29 mouse cellular contexts compared by ENCODE assay signal in the genomic region with DNA sequence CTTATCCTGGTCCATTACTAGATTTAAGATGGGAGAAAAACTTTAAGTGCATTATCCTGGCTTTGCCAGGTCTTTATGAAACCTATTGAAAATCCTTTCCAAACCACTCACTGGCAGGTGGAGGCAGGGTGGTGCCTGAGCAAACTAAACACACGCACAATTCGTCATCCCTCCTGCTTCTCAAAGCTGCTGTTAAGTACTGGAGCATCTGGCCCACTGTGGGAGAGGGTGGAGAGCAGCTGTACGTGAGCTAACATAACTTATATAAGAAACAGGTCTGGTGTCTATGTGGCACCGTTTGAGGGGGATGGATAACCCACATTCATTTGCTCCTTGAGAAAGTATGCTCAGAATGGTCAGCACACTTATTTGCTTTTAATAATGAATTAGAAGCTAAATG.
DNase-seq lines count a peak whose midpoint lies in the region; TF ChIP-seq lines count a peak whose summit lies in the region.
"Had no signal": no experiment of that assay in that cellular context is flagged by ENCODE, and none has a peak within 500 bp of the region (broad histone marks: within the 10 kb centered on the region; RNA-seq: fewer than 3 reads in every experiment).

No protein-coding gene starts in this region.

- no peak for TF ChIP-seq CTCF in thymus, adult 2 months (IDR thresholded peaks at IDR 0.05; ENCODE audit: borderline replicate concordance, control insufficient read depth, extremely low read depth, insufficient read depth, low read length, poor library complexity)

- H3K4me3 ChIP-seq in thymus, adult 2 months (ENCODE audit: control insufficient read depth, insufficient read depth, low read length) = no peak overlapping the region
- H3K4me3 ChIP-seq: heart, embryonic 10.5 days; heart, embryonic 15.5 days; hindbrain, embryonic 12.5 days; limb, embryonic 10.5 days; limb, embryonic 15.5 days had no signal

- DNase-seq in frontal cortex, postnatal 36 days (ENCODE audit: low spot score in 2 of 2) = peak; percentile 14 to 24
- no peak for DNase-seq in frontal cortex, postnatal 25 days (ENCODE audit: low spot score in 2 of 2)
- peak; percentile 3 for DNase-seq in left cerebral cortex, adult 11 months (ENCODE audit: low spot score)
- DNase-seq in left cerebral cortex, postnatal 10 days (ENCODE audit: extremely low spot score in 1 of 2, low spot score in 2 of 2) = no peak
- DNase-seq in right cerebral cortex, adult 2 months (ENCODE audit: low spot score in 2 of 2) = peak; percentile 6 to 16
- DNase-seq in right cerebral cortex, postnatal 4 days = no peak
- peak; percentile 4 to 9 for DNase-seq in right cerebral cortex, postnatal 36 days (ENCODE audit: low spot score in 2 of 2)
- DNase-seq in thymus, adult 2 months = no peak
- DNase-seq: adrenal gland, postnatal 25 days; cerebellum, adult 2 months; cerebellum, postnatal 14 days; gastrocnemius, postnatal 25 days; heart, adult 11 months; kidney, adult 8-10 months; kidney, postnatal 4 days; layer of hippocampus, postnatal 36 days; lung, adult 2 months; lung, postnatal 10 days; midbrain, embryonic 14.5 days; thymus, postnatal 4 days had no signal

- intact Hi-C loops in left cerebral cortex, postnatal 10 days (cut with DNase I) = no loop called here

- 96% methylated on average over 4 of the region's 4 CpGs for WGBS in thymus, adult 2 months

- no peak overlapping the region for H3K27ac ChIP-seq in thymus, adult 2 months (ENCODE audit: control insufficient read depth, insufficient read depth, low read length)
- H3K27ac ChIP-seq: heart, embryonic 10.5 days; heart, embryonic 15.5 days; hindbrain, embryonic 12.5 days; kidney, postnatal 0 days; limb, embryonic 10.5 days; limb, embryonic 15.5 days; liver, embryonic 14.5 days; macrophage; stomach, postnatal 0 days had no signal

- TF ChIP-seq POLR2A in thymus, adult 2 months (IDR thresholded peaks at IDR 0.05; ENCODE audit: control insufficient read depth, extremely low read depth, insufficient read depth, low read length, poor library complexity) = no peak

- H3K36me3 ChIP-seq in thymus, adult 2 months (ENCODE audit: control insufficient read depth, insufficient read depth, low read length) = no peaks in the 10 kb centered on the region
- H3K36me3 ChIP-seq: heart, embryonic 10.5 days; heart, embryonic 15.5 days; hindbrain, embryonic 12.5 days; limb, embryonic 10.5 days; limb, embryonic 15.5 days had no signal

- no peaks in the 10 kb centered on the region for H3K27me3 ChIP-seq in thymus, adult 2 months (ENCODE audit: control insufficient read depth, insufficient read depth, low read length)
- H3K27me3 ChIP-seq: heart, embryonic 15.5 days; hindbrain, embryonic 12.5 days; limb, embryonic 15.5 days had no signal

- no peaks in the 10 kb centered on the region for H3K4me1 ChIP-seq in thymus, adult 2 months (replicated peaks; ENCODE audit: control insufficient read depth, insufficient read depth, low read length)
- H3K4me1 ChIP-seq: heart, embryonic 10.5 days; heart, embryonic 15.5 days; hindbrain, embryonic 12.5 days; limb, embryonic 10.5 days; limb, embryonic 15.5 days had no signal

Comparison
In these comparisons a context has a peak if more than half of its experiments do, and no peak if none do; other contexts are left out.
1. DNase-seq: peak in frontal cortex, postnatal 36 days (2 of 2), left cerebral cortex, adult 11 months (single experiment), right cerebral cortex, adult 2 months (2 of 2) and right cerebral cortex, postnatal 36 days (2 of 2); none in frontal cortex, postnatal 25 days (0 of 2), left cerebral cortex, postnatal 10 days (0 of 2), right cerebral cortex, postnatal 4 days (single experiment) and thymus, adult 2 months (single experiment).